ENCODE assay signal across 9 mouse cellular contexts in the genomic region with DNA sequence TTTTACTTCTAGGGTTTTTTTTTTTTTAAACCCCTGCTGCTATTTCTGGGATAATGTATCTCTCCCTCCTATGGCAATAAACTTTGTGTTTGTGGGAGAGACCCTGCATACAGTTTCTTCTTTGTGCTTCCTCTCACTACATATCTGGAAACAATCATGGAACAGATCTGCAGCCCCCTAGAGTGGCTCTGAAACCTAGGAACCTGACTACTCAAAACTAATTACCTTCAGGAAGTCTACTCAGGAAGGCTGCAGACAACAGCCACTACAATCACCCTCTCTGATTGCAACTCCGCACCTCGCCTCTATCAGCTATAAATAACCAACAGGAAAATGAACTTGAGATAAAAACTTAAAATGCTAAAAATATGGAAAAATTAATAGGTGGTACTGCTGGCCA. TPM values are rescaled to one million over a fixed set of nuclear protein-coding genes. Genes with fewer than 3 reads are reported as not detected.
A peak's percentile ranks its signal among the peaks of the same experiment; 100 is the strongest.
DNase-seq lines count a peak whose midpoint lies in the region; ATAC-seq and TF ChIP-seq lines count a peak whose summit lies in the region.
"Had no signal": no experiment of that assay in that cellular context is flagged by ENCODE, and none has a peak within 500 bp of the region (broad histone marks: within the 10 kb centered on the region; RNA-seq: fewer than 3 reads in every experiment).

No protein-coding gene starts in this region.

- DNase-seq in left cerebral cortex, adult 2 months (ENCODE audit: extremely low spot score in 1 of 2, low spot score in 2 of 2), result no peak
- no peak for DNase-seq in left cerebral cortex, adult 11 months (ENCODE audit: low spot score)
- DNase-seq in forebrain, embryonic 14.5 days (ENCODE audit: low spot score), result no peak
- DNase-seq in limb, embryonic 10.5 days (ENCODE audit: low spot score), result no peak
- no peak for DNase-seq in thymus, adult 18-20 months
- no peak for DNase-seq in urinary bladder, postnatal 14 days (ENCODE audit: low spot score)
- DNase-seq: thymus, adult 2 months had no signal

- ATAC-seq in forebrain, embryonic 14.5 days, result no peak
- ATAC-seq in neural tube, embryonic 15.5 days (ENCODE audit: low FRiP score), result no peak
- ATAC-seq in granulocyte monocyte progenitor cell, adult 5-6 weeks (replicated peaks; ENCODE audit: poor library complexity, severe bottlenecking), result no peak

- no peaks in the 10 kb centered on the region for H3K36me3 ChIP-seq in forebrain, embryonic 14.5 days (ENCODE audit: control insufficient read depth, insufficient read depth, low read length)
- H3K36me3 ChIP-seq in limb, embryonic 10.5 days, result peaks cover 9% of the 10 kb centered on the region
- H3K36me3 ChIP-seq in neural tube, embryonic 15.5 days, result no peaks in the 10 kb centered on the region

- no peak for TF ChIP-seq CTCF in left cerebral cortex, adult 2 months (IDR thresholded peaks at IDR 0.05)

- peak overlapping the region; percentile 94 for H3K4me3 ChIP-seq in left cerebral cortex, adult 2 months
- peak overlapping the region; percentile 86 for H3K4me3 ChIP-seq in forebrain, embryonic 14.5 days (ENCODE audit: low read depth, low read length)
- peak overlapping the region; percentile 89 for H3K4me3 ChIP-seq in limb, embryonic 10.5 days
- H3K4me3 ChIP-seq in neural tube, embryonic 15.5 days (replicated peaks), result peak overlapping the region; percentile 91

- 78% methylated on average over 2 of the region's 2 CpGs for WGBS in forebrain, embryonic 14.5 days
- WGBS in limb, embryonic 10.5 days, result 26% methylated on average over 2 of the region's 2 CpGs
- WGBS in neural tube, embryonic 15.5 days, result 55% methylated on average over 2 of the region's 2 CpGs

- no peaks in the 10 kb centered on the region for H3K9me3 ChIP-seq in forebrain, embryonic 14.5 days (replicated peaks; ENCODE audit: control insufficient read depth, low read length)
- H3K9me3 ChIP-seq in limb, embryonic 10.5 days (replicated peaks), result no peaks in the 10 kb centered on the region
- H3K9me3 ChIP-seq in neural tube, embryonic 15.5 days (replicated peaks), result no peaks in the 10 kb centered on the region

- intact Hi-C loops in left cerebral cortex, adult 2 months (cut with DNase I), result no loop called here

- no peaks in the 10 kb centered on the region for H3K27me3 ChIP-seq in forebrain, embryonic 14.5 days (replicated peaks; ENCODE audit: control insufficient read depth, insufficient read depth, low read length)
- no peaks in the 10 kb centered on the region for H3K27me3 ChIP-seq in limb, embryonic 10.5 days (ENCODE audit: low read depth, poor library complexity, severe bottlenecking)
- no peaks in the 10 kb centered on the region for H3K27me3 ChIP-seq in neural tube, embryonic 15.5 days (replicated peaks)

- H3K4me2 ChIP-seq in forebrain, embryonic 14.5 days (ENCODE audit: low read length), result peak overlapping the region; percentile 74
- H3K4me2 ChIP-seq in neural tube, embryonic 15.5 days, result peak overlapping the region; percentile 61

- H3K27ac ChIP-seq in left cerebral cortex, adult 2 months, result peak overlapping the region; percentile 95
- H3K27ac ChIP-seq in forebrain, embryonic 14.5 days (ENCODE audit: low read depth, low read length), result no peak overlapping the region
- H3K27ac ChIP-seq in limb, embryonic 10.5 days, result peak overlapping the region; percentile 93; the same call in 1 of the 2 replicates
- no peak overlapping the region for H3K27ac ChIP-seq in neural tube, embryonic 15.5 days (replicated peaks)

- peaks cover 20% of the 10 kb centered on the region for H3K4me1 ChIP-seq in forebrain, embryonic 14.5 days (ENCODE audit: control insufficient read depth, insufficient read depth, low read length)
- H3K4me1 ChIP-seq in limb, embryonic 10.5 days, result peaks cover 42% of the 10 kb centered on the region
- H3K4me1 ChIP-seq in neural tube, embryonic 15.5 days, result peaks cover 53% of the 10 kb centered on the region

- H3K9ac ChIP-seq in forebrain, embryonic 14.5 days (ENCODE audit: low read length), result peak overlapping the region; percentile 91
- H3K9ac ChIP-seq in neural tube, embryonic 15.5 days (replicated peaks), result peak overlapping the region; percentile 96

RNA-seq across cellular contexts. Expression of gene Cttnbp2nl, which starts 1.8 kb away (rescaled TPM):
- 10 to 100 TPM; 23.8 to 27.9 TPM for total RNA-seq in left cerebral cortex, adult 2 months (2021)
- polyA plus RNA-seq in forebrain, embryonic 14.5 days (2014; fragmentation: Nextera tagmentation; extraction: Ambion mirVana), result 42.8 and 51.3 TPM in 2 replicates
- polyA plus RNA-seq in limb, embryonic 10.5 days (2016; fragmentation: Nextera tagmentation; extraction: Ambion mirVana), result 40.5 and 50.1 TPM in 2 replicates
- polyA plus RNA-seq in neural tube, embryonic 15.5 days (2015; fragmentation: Nextera tagmentation; extraction: Ambion mirVana), result 35.8 and 38.8 TPM in 2 replicates
- total RNA-seq in granulocyte monocyte progenitor cell, adult 5-6 weeks (2014; fragmentation: Nextera tagmentation), result 1.8 TPM in 1 of 2 replicates, not detected in the other
- 0.78 TPM in 1 of 2 replicates, not detected in the other for total RNA-seq in granulocyte monocyte progenitor cell, adult 5-6 weeks (2017)

RNA-seq across cellular contexts. Expression of gene 4930564D02Rik, which starts 15.5 kb away (rescaled TPM):
- total RNA-seq in left cerebral cortex, adult 2 months (2021), result not detected
- not detected in 2 replicates for polyA plus RNA-seq in forebrain, embryonic 14.5 days (2014; fragmentation: Nextera tagmentation; extraction: Ambion mirVana)
- not detected in 2 replicates for polyA plus RNA-seq in limb, embryonic 10.5 days (2016; fragmentation: Nextera tagmentation; extraction: Ambion mirVana)
- polyA plus RNA-seq in neural tube, embryonic 15.5 days (2015; fragmentation: Nextera tagmentation; extraction: Ambion mirVana), result not detected in 2 replicates
- total RNA-seq in granulocyte monocyte progenitor cell, adult 5-6 weeks (2014; fragmentation: Nextera tagmentation), result not detected in 2 replicates
- total RNA-seq in granulocyte monocyte progenitor cell, adult 5-6 weeks (2017), result not detected in 2 replicates
- polyA plus RNA-seq: thymus, adult 2 months had no signal

Comparison
In these comparisons a context has a peak if more than half of its experiments do, and no peak if none do; other contexts are left out.
1. H3K27ac ChIP-seq: peak in left cerebral cortex, adult 2 months (single experiment) and limb, embryonic 10.5 days (single experiment); none in forebrain, embryonic 14.5 days (single experiment) and neural tube, embryonic 15.5 days (single experiment).
2. Peak in every context shown above with its lines, with median percentiles within 50 percentile points of each other: H3K4me3 ChIP-seq.